Mouse (Mus musculus) regulatory T cell (primary cell): ENCODE measurements around the gene I830077J02Rik.

ENCODE experiments used
- in situ Hi-C: fragments of 300-600 bp; cut with MboI, MseI; formaldehyde crosslinking; loops from one replicate; pipeline ENCODE4 v1.15.1; 2025; ENCODE audit warnings: high pct_unique_total_duplicates

Gene I830077J02Rik

DNA sequence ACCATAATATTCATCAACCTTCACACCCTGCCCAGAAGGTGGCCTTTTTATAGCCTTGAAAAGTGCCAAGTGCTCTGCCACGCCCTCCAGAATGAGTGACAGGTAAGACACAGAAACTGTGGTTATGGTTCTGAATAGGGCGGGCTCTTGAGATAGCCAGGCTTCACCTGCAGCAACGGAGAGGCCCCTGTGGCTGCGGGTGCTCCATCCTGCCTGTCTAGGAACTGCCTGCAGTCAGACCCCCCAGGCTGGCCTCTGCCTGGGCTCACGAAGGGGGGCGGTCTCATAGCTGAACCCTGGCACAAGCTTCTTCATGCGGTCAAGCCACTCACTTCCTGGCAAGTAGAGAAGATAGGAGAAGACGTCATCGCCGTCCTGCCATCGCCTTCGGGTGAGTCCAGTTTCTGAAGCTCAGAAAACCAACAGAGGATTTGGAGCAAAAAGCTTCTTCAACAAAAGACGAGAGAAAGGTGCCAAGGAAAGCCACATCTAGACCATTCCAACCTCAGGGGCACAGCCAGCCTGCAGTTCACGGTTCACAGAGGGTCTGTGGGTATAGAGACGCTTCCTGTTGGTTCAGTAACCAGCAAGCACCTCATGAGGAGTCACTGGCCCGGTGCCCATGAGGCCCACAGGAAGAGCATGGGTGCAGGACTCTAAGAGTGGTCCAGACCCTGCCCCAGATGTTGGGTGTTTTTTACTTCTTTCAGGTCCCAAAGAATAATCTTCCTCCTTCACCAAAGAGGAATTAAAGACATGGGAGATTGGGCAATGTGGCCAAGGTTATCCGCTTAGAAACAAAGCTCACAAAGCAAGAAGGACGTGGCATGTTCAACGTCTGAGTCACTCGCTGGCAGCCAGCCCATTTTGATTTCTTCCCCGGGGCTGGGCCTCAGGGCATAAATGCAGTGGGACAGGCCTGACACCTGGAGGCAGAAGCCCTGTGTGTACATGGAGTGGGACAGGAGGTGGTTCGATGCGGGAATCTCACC, 37.6 kb downstream of the I830077J02Rik start:
- in situ Hi-C loops: loop anchor here (5.0 kb wide), 3 partner anchors 78 to 208 kb away; partner anchors contain the start of gene Ddx20

GRCm38 (mm10) chr3:105893941-105894391, 38.5 kb downstream of the I830077J02Rik start:
- in situ Hi-C loops: no loop called here

GRCm38 (mm10) chr3:105892572-105893495, 39.6 kb downstream of the I830077J02Rik start:
- in situ Hi-C loops: no loop called here

DNA sequence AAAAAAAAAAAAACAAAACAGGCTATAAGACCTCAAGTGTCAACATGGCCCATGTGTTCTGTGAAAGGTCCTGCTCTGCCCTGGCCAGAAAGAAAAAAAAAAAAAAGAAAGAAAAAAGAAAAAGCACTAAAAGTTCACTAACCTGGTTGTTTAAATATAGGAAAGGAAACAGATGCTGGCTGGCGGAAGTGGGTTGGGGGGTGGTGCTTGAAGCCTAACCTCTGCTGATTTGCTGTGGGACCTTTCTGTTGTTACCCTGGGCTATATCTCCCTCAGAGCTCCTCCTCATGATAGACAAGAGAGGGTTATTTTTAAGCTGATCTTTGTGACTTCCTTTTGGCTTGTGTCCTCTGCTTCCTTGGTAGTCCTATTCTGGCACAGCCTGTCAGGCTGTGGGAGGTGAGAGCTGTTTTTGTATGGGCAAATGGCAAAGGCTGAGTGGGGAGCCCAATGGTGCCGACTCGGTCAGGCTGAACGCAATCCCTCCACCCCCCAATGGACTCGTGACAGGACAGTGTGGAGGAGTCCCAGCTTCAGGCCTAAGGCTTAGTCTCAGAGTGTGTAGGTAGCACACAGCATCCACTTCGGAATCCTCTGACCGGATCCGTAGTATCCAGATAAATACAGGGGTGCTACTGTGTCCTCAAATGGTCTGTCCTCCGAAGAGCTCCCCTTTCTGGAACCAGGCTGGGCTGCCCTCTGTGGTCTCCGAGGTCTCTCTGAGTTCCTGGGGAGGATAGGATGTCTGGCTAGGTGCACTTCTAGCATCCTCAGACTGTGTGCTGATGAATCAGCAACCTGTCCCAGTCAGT, 40.5 kb downstream of the I830077J02Rik start:
- in situ Hi-C loops: no loop called here

DNA sequence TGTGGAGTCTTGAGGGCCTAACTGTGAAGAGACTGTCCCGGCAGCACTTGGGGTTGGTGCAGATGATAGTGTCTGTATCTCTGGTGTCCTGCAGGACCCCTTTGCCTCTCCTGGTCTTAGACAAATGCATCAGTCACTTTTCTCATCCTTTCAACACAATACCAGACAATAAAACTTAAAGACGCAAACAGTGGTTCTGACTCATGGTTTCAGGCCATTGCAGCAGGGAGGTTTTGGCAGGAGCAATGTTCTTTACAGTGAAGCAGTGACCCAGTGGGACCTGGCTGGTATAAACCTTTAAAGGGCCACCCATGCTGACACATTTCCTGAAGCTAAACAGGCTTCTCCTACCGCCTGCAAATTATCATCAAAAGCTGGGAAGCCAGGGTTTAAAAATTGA, 41.3 kb downstream of the I830077J02Rik start:
- in situ Hi-C loops: no loop called here

GRCm38 (mm10) chr3:105890220-105890619, 42.2 kb downstream of the I830077J02Rik start:
- in situ Hi-C loops: no loop called here

DNA sequence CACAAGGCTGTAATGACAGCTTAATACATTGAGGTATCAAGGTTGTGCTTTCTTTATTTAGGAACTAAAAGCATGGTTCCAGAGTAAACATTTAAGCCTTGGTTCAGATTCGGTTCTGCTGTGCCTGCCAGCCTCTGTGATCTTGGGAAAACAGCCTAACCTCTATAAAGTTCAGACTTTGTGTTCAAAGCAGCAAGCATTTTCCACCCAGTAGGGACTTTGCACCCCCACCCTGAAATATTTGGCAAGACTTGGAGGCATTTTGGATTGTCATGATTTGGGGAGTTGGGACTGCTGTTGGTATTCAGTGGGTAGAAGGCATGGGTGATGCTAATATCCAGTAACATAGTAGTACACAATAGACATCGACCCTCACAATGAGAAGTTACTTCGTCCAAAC, 43.5 kb downstream of the I830077J02Rik start:
- in situ Hi-C loops: no loop called here

DNA sequence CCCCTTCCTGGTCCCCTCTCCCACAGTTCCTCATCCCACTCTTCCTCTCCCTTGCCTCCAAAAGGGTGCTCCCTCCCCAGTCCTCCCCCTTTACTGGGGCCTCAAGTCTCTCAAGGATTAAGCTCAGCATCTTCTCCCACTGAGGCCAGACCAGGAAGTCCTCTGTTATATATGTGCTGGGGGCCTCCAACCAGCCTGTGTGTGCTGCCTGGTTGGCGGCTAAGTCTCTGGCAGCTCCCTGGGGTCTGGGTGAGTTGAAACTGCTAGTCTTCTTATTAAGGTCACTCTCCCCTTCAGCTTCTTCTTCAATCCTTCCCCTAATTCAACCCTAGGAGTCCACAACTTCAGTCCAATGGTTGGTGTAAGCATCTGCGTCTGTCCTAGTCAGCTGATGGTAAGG, 49.4 kb downstream of the I830077J02Rik start:
- in situ Hi-C loops: no loop called here

- in situ Hi-C loops: no loop called here
These were observed 50.4 kb downstream of the I830077J02Rik start for GRCm38 (mm10) chr3:105882105-105882504.

- in situ Hi-C loops: no loop called here
These were observed 52.0 kb downstream of the I830077J02Rik start for GRCm38 (mm10) chr3:105880419-105880818.

GRCm38 (mm10) chr3:105878751-105879150, 53.7 kb downstream of the I830077J02Rik start:
- in situ Hi-C loops: no loop called here

GRCm38 (mm10) chr3:105877919-105878318, 54.5 kb downstream of the I830077J02Rik start:
- in situ Hi-C loops: no loop called here

- in situ Hi-C loops: no loop called here
These were observed 55.1 kb downstream of the I830077J02Rik start for GRCm38 (mm10) chr3:105877252-105877803.

GRCm38 (mm10) chr3:105876022-105876421, 56.4 kb downstream of the I830077J02Rik start:
- in situ Hi-C loops: no loop called here
